Mouse (Mus musculus): ENCODE data around the gene Adamtsl1. TPM values are rescaled to one million over a fixed set of nuclear protein-coding genes. Genes with fewer than 3 reads are reported as not detected.

Adamtsl1 gene
- polyA plus RNA-seq, 2 experiments = 0.11 to 0.23 TPM

DNA sequence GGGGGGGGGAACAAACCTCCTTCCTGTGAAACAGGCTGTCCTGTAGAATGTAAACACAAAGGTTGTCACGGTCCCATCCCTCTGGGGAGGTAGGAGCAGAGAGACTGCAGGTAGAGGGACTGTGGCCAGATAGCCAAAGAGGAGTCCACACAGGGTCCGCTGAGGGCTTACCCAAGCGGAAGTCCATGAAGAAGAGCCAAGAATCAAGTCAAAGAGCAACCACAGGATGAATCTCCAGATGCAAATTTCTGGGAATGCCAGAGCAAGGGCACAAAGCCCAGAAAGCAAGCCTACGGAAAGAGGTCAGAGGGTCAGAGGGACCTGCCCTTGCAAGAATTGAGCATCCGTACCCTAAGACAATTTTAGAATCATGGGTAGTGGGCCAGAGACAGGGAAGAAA, 677.2 kb downstream of the Adamtsl1 start:
- Histone ChIP-seq H3K27me3 (ENCODE audit: control insufficient read depth, insufficient read depth, low read length) (no peaks in the 10 kb centered on the region), H3K4me2 (ENCODE audit: low read depth) (no peak overlapping the region), H3K4me3 (ENCODE audit: insufficient read depth in 1 of 2, low read depth in 2 of 2, low read length in 2 of 2) (no peak overlapping the region), H3K36me3 (replicated peaks; ENCODE audit: control insufficient read depth, insufficient read depth, low read depth) (no peaks in the 10 kb centered on the region), H3K9ac (replicated peaks) (no peak overlapping the region), H3K4me1 (replicated peaks; ENCODE audit: control insufficient read depth in 2 of 2, insufficient read depth in 2 of 2, low read length in 1 of 2) (no peaks in the 10 kb centered on the region), H3K27ac (no peak overlapping the region), H3K9me3 (ENCODE audit: control insufficient read depth, low read length) (no peaks in the 10 kb centered on the region)
- TF ChIP-seq CTCF (IDR thresholded peaks at IDR 0.05; ENCODE audit: low read depth) (no peak), EP300 (IDR thresholded peaks at IDR 0.05; ENCODE audit: low read depth) (no peak)
- ATAC-seq (ENCODE audit: insufficient read depth) (no peak), DNase-seq (ENCODE audit: low read depth in 3 of 3, low spot score in 3 of 3) (no peak)
- 65% methylated on average over 5 of the region's 5 CpGs for WGBS (ENCODE audit: insufficient replicate concordance)

DNA sequence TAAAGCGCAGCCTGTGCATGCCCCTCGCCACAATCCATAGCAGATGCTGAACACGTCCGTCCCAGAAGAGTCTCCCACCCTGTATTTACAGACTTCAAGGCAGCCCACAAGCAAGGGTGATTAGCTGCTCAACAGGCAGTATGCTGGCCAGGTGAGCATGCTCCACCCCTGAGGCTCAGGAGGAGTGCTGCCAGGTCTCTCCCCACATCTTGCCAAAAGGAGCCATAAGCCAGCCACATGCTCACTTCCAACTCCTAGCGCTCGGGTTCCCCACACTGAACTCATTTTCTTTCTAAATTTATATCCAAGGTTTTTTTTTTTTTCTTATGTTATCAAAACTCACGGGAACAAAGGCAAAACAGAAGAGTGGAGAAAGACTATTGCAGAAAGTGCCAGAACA, 687.8 kb downstream of the Adamtsl1 start:
- Histone ChIP-seq H3K4me1 (replicated peaks; ENCODE audit: control insufficient read depth in 2 of 2, insufficient read depth in 2 of 2, low read length in 1 of 2) (no peaks in the 10 kb centered on the region), H3K27ac (no peak overlapping the region), H3K9me3 (ENCODE audit: control insufficient read depth, low read length) (no peaks in the 10 kb centered on the region), H3K9ac (replicated peaks) (no peak overlapping the region), H3K36me3 (replicated peaks; ENCODE audit: control insufficient read depth, insufficient read depth, low read depth) (no peaks in the 10 kb centered on the region), H3K4me3 (ENCODE audit: insufficient read depth in 1 of 2, low read depth in 2 of 2, low read length in 2 of 2) (no peak overlapping the region), H3K4me2 (ENCODE audit: low read depth) (no peak overlapping the region), H3K27me3 (ENCODE audit: control insufficient read depth, insufficient read depth, low read length) (no peaks in the 10 kb centered on the region)
- WGBS (ENCODE audit: insufficient replicate concordance) = 65% methylated on average over 7 of the region's 7 CpGs
- ATAC-seq (ENCODE audit: insufficient read depth) (no peak), DNase-seq (ENCODE audit: low read depth in 3 of 3, low spot score in 3 of 3) (no peak)
- TF ChIP-seq EP300 (IDR thresholded peaks at IDR 0.05; ENCODE audit: low read depth) (no peak), CTCF (IDR thresholded peaks at IDR 0.05; ENCODE audit: low read depth) (no peak)

DNA sequence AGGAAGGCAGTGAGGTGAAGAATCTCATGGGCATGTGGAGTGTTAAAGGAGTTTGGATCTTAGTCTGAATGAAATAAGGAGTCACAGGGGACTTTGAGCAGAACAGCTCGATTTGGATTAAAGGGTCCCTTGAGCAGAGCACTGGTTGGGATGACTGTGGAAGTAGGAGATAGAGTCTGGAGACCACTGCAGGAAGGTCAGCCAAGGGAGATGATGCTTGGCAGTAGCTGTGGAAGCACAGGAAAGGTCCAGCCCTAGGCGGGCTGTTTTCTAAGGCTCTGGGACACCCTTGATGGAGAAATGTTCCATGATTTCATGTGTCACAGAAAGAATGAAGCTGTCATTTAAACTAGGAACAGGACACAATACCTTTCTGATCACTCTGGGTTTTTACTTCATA, 689.3 kb downstream of the Adamtsl1 start:
- Histone ChIP-seq H3K4me1 (replicated peaks; ENCODE audit: control insufficient read depth in 2 of 2, insufficient read depth in 2 of 2, low read length in 1 of 2) (no peaks in the 10 kb centered on the region), H3K9me3 (ENCODE audit: control insufficient read depth, low read length) (no peaks in the 10 kb centered on the region), H3K4me3 (ENCODE audit: insufficient read depth in 1 of 2, low read depth in 2 of 2, low read length in 2 of 2) (no peak overlapping the region), H3K36me3 (replicated peaks; ENCODE audit: control insufficient read depth, insufficient read depth, low read depth) (no peaks in the 10 kb centered on the region), H3K27ac (no peak overlapping the region), H3K27me3 (ENCODE audit: control insufficient read depth, insufficient read depth, low read length) (no peaks in the 10 kb centered on the region), H3K4me2 (ENCODE audit: low read depth) (no peak overlapping the region), H3K9ac (replicated peaks) (no peak overlapping the region)
- 42% methylated on average over 2 of the region's 2 CpGs for WGBS (ENCODE audit: insufficient replicate concordance)
- DNase-seq (ENCODE audit: low read depth in 3 of 3, low spot score in 3 of 3) (no peak), ATAC-seq (ENCODE audit: insufficient read depth) (no peak)
- no peak for TF ChIP-seq EP300 (IDR thresholded peaks at IDR 0.05; ENCODE audit: low read depth)
- TF ChIP-seq CTCF (IDR thresholded peaks at IDR 0.05; ENCODE audit: low read depth) = no peak

- no peak for TF ChIP-seq CTCF (IDR thresholded peaks at IDR 0.05; ENCODE audit: low read depth)
- no peak for TF ChIP-seq EP300 (IDR thresholded peaks at IDR 0.05; ENCODE audit: low read depth)
- DNase-seq (ENCODE audit: low read depth in 3 of 3, low spot score in 3 of 3) (no peak), ATAC-seq (ENCODE audit: insufficient read depth) (no peak)
- Histone ChIP-seq H3K4me2 (ENCODE audit: low read depth) (no peak overlapping the region), H3K36me3 (replicated peaks; ENCODE audit: control insufficient read depth, insufficient read depth, low read depth) (no peaks in the 10 kb centered on the region), H3K9ac (replicated peaks) (no peak overlapping the region), H3K9me3 (ENCODE audit: control insufficient read depth, low read length) (no peaks in the 10 kb centered on the region), H3K4me3 (ENCODE audit: insufficient read depth in 1 of 2, low read depth in 2 of 2, low read length in 2 of 2) (no peak overlapping the region), H3K27ac (no peak overlapping the region), H3K27me3 (ENCODE audit: control insufficient read depth, insufficient read depth, low read length) (no peaks in the 10 kb centered on the region), H3K4me1 (replicated peaks; ENCODE audit: control insufficient read depth in 2 of 2, insufficient read depth in 2 of 2, low read length in 1 of 2) (no peaks in the 10 kb centered on the region)
- WGBS (ENCODE audit: insufficient replicate concordance) = 54% methylated on average over 5 of the region's 5 CpGs
Observed at GRCm38 (mm10) chr4:86224875-86225274, 710.9 kb downstream of the Adamtsl1 start.

DNA sequence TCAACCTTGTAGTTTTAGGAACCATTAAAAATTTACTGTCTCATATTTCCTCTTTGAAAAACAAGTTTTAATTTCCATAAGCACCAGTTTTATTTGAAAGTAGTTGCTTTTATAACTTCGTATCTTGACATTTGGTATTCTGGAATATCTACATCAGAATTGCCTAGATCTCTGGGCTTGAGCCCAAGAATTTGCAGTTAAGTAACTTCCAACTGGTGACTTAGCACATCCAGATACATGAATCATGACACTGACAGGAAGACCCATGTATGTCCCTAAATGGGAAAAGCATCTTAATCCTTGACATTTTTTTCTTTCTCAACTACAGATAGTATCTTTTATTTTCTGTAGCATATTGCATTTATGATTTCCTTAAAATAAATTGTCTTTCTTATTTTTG, 713.1 kb downstream of the Adamtsl1 start:
- ATAC-seq (ENCODE audit: insufficient read depth) (no peak), DNase-seq (ENCODE audit: low read depth in 3 of 3, low spot score in 3 of 3) (no peak)
- no peaks in the 10 kb centered on the region for H3K27me3 ChIP-seq (ENCODE audit: control insufficient read depth, insufficient read depth, low read length)
- no peak overlapping the region for H3K9ac ChIP-seq (replicated peaks)
- TF ChIP-seq EP300 (IDR thresholded peaks at IDR 0.05; ENCODE audit: low read depth) (no peak), CTCF (IDR thresholded peaks at IDR 0.05; ENCODE audit: low read depth) (no peak)
- H3K27ac ChIP-seq = no peak overlapping the region
- no peaks in the 10 kb centered on the region for H3K9me3 ChIP-seq (ENCODE audit: control insufficient read depth, low read length)
- H3K4me1 ChIP-seq (replicated peaks; ENCODE audit: control insufficient read depth in 2 of 2, insufficient read depth in 2 of 2, low read length in 1 of 2) = no peaks in the 10 kb centered on the region
- no peak overlapping the region for H3K4me2 ChIP-seq (ENCODE audit: low read depth)
- 50% methylated on average over 1 of the region's 1 CpGs for WGBS (ENCODE audit: insufficient replicate concordance)
- no peak overlapping the region for H3K4me3 ChIP-seq (ENCODE audit: insufficient read depth in 1 of 2, low read depth in 2 of 2, low read length in 2 of 2)
- H3K36me3 ChIP-seq (replicated peaks; ENCODE audit: control insufficient read depth, insufficient read depth, low read depth) = no peaks in the 10 kb centered on the region
